Mouse (Mus musculus) MEL (cell line): Measurements from ENCODE around the gene Hba-a1. TPM values are rescaled to one million over a fixed set of nuclear protein-coding genes. Genes with fewer than 3 reads are reported as not detected.
"Not testable (repeated sequence)": the region's sequence is repeated elsewhere in the genome, so short reads cannot be mapped to it uniquely, and the experiment has no call there.

Experiments used
- DNase-seq: peaks from one replicate; pipeline ENCODE4 v3.0.0; 2011; ENCODE audit warnings: low read depth, low spot score
- H3K27ac ChIP-seq: 2 replicates; pipeline ENCODE4 v1.5.1; 2012; ENCODE audit warnings: low read depth, mild to moderate bottlenecking, control low read depth, low read length, moderate library complexity; ENCODE audit not compliant: control insufficient read depth
- H3K27me3 ChIP-seq, 2 experiments: fragments of 150-350 bp in 1 of 2; sonication (generic) in 1 of 2; 2 replicates each; pipeline ENCODE4 v1.6.1; 2012; ENCODE audit warnings: low read length in 2 of 2, mild to moderate bottlenecking in 2 of 2, improper control_type of control experiment in 1 of 2, moderate library complexity in 1 of 2; ENCODE audit not compliant: insufficient read depth in 2 of 2, control insufficient read depth in 1 of 2
- H3K36me3 ChIP-seq, 2 experiments: 2 replicates each; pipeline ENCODE4 v1.6.1; 2012 to 2014; ENCODE audit warnings: low read length in 2 of 2, improper control_type of control experiment in 1 of 2, inconsistent platforms in 1 of 2, mild to moderate bottlenecking in 1 of 2; ENCODE audit not compliant: insufficient read depth in 2 of 2, control insufficient read depth in 1 of 2
- H3K4me1 ChIP-seq, 2 experiments: fragments of 150-350 bp in 1 of 2; sonication (generic) in 1 of 2; 2 replicates each; pipeline ENCODE4 v1.6.1; 2012; ENCODE audit warnings: low read length in 2 of 2, improper control_type of control experiment in 1 of 2, mild to moderate bottlenecking in 1 of 2; ENCODE audit not compliant: insufficient read depth in 2 of 2, control insufficient read depth in 1 of 2
- H3K4me3 ChIP-seq, 2 experiments: fragments of 150-350 bp in 1 of 2; sonication (generic) in 1 of 2; 2 replicates each; pipeline ENCODE4 v1.5.1; 2012; ENCODE audit warnings: low read depth in 2 of 2, low read length in 2 of 2, mild to moderate bottlenecking in 2 of 2, moderate library complexity in 2 of 2, control low read depth in 1 of 2, improper control_type of control experiment in 1 of 2; ENCODE audit not compliant: control insufficient read depth in 1 of 2, insufficient read depth in 1 of 2
- H3K79me2 ChIP-seq: 2 replicates; pipeline ENCODE4 v1.6.1; 2012; ENCODE audit warnings: mild to moderate bottlenecking, low read length, moderate library complexity; ENCODE audit not compliant: control insufficient read depth, poor library complexity, insufficient read depth
- H3K9ac ChIP-seq: 2 replicates; pipeline ENCODE4 v1.6.1; 2012; ENCODE audit warnings: low read depth, mild to moderate bottlenecking, control low read depth, low read length, moderate library complexity; ENCODE audit not compliant: control insufficient read depth, poor library complexity, severe bottlenecking
- H3K9me3 ChIP-seq: fragments of 150-350 bp; sonication (generic); replicated peaks from 2 replicates; pipeline ENCODE4 v1.6.1; 2012; ENCODE audit warnings: mild to moderate bottlenecking, low read length, improper control_type of control experiment, moderate library complexity; ENCODE audit not compliant: insufficient read depth
- CTCF ChIP-seq, 3 experiments: IDR thresholded peaks in 2 of 3; conservative IDR thresholded peaks in 1 of 3; 2 replicates each; pipeline ENCODE4 v1.5.1; 2011 to 2012; ENCODE audit warnings: low read length in 3 of 3, low read depth in 2 of 3, mild to moderate bottlenecking in 2 of 3, improper control_type of control experiment in 1 of 3, inconsistent platforms in 1 of 3, mixed read lengths in 1 of 3, moderate library complexity in 1 of 3; ENCODE audit not compliant: control insufficient read depth in 1 of 3, insufficient read depth in 1 of 3, poor library complexity in 1 of 3, severe bottlenecking in 1 of 3
- ELF1 ChIP-seq: IDR thresholded peaks from 2 replicates; pipeline ENCODE4 v1.6.1; 2014; ENCODE audit warnings: low read depth, mild to moderate bottlenecking, inconsistent platforms, low read length, improper control_type of control experiment, moderate library complexity
- KAT2A ChIP-seq: conservative IDR thresholded peaks from 2 replicates; pipeline ENCODE4 v1.6.1; 2012; ENCODE audit warnings: low read depth, low read length, improper control_type of control experiment, inconsistent platforms
- MAZ ChIP-seq: IDR thresholded peaks from 2 replicates; pipeline ENCODE4 v1.6.1; 2012; ENCODE audit warnings: low read depth, mild to moderate bottlenecking, inconsistent platforms, low read length, improper control_type of control experiment
- NRF1 ChIP-seq: IDR thresholded peaks from 2 replicates; pipeline ENCODE4 v1.6.1; 2014; ENCODE audit warnings: low read depth, mild to moderate bottlenecking, inconsistent platforms, low read length, improper control_type of control experiment, moderate library complexity; ENCODE audit not compliant: poor library complexity, insufficient read depth, severe bottlenecking
- POLR2AphosphoS5 ChIP-seq: IDR thresholded peaks from 2 replicates; pipeline ENCODE4 v1.6.1; 2012; ENCODE audit warnings: low read depth, borderline replicate concordance, mild to moderate bottlenecking, inconsistent platforms, low read length, moderate library complexity, mixed read lengths
- RAD21 ChIP-seq: IDR thresholded peaks from 2 replicates; pipeline ENCODE4 v1.6.1; 2011; ENCODE audit warnings: mild to moderate bottlenecking, low read depth, low read length, improper control_type of control experiment
- SIN3A ChIP-seq: IDR thresholded peaks from 2 replicates; pipeline ENCODE4 v1.6.1; 2012; ENCODE audit warnings: low read length, improper control_type of control experiment, inconsistent platforms
- SMC3 ChIP-seq: IDR thresholded peaks from 2 replicates; pipeline ENCODE4 v1.6.1; 2011; ENCODE audit warnings: low read depth, low read length, improper control_type of control experiment
- ZC3H11A ChIP-seq: IDR thresholded peaks from 2 replicates; pipeline ENCODE4 v1.6.1; 2012; ENCODE audit warnings: low read depth, mild to moderate bottlenecking, inconsistent platforms, low read length, improper control_type of control experiment
- ZKSCAN1 ChIP-seq: IDR thresholded peaks from 2 replicates; pipeline ENCODE4 v1.6.1; 2012; ENCODE audit warnings: low read depth, mild to moderate bottlenecking, inconsistent platforms, low read length, improper control_type of control experiment, moderate library complexity
- ZNF384 ChIP-seq: IDR thresholded peaks from 2 replicates; pipeline ENCODE4 v1.6.1; 2012; ENCODE audit warnings: low read depth, mild to moderate bottlenecking, inconsistent platforms, low read length, improper control_type of control experiment
- polyA plus RNA-seq, 2 experiments: library from polyadenylated mRNA; stranded (reverse) in 1 of 2; unstranded in 1 of 2; fragments of >175 nt in 1 of 2; fragments of >200 nt in 1 of 2; gene quantifications; 2 replicates each; pipeline versions ENCODE4 v1.2.1 to v1.2.4; 2012; ENCODE audit warnings: low replicate concordance in 2 of 2, low read depth in 1 of 2; ENCODE audit not compliant: insufficient read length in 2 of 2, insufficient read depth in 1 of 2, missing spikeins in 1 of 2
- total RNA-seq: library from RNA; depleted of rRNA; stranded (reverse); fragments of 300-350 nt; gene quantifications from 2 replicates; pipeline ENCODE4 v1.2.3, GENCODE M21; 2012

Gene Hba-a1
- total and polyA plus RNA-seq, 3 experiments = 272 to 334 (median 313) TPM

- no peak overlapping the region for H3K4me3 ChIP-seq
- no peaks in the 10 kb centered on the region for H3K27me3 ChIP-seq
- H3K27ac ChIP-seq = no peak overlapping the region
- H3K9me3 ChIP-seq = no peaks in the 10 kb centered on the region
- H3K36me3 ChIP-seq = peaks cover 0 to 5% of the 10 kb centered on the region in 2 experiments; a peak in 2 of 4 replicates
- H3K79me2 ChIP-seq = no peaks in the 10 kb centered on the region
- DNase-seq = no peak
- H3K9ac ChIP-seq = no peak overlapping the region
- H3K4me1 ChIP-seq = peaks cover 5 to 16% of the 10 kb centered on the region in 2 experiments; a peak in 3 of 4 replicates
- TF ChIP-seq NRF1 (no peak), SIN3A (no peak), CTCF (IDR thresholded peaks at IDR 0.05 in 2 of 3, conservative IDR thresholded peaks at IDR 0.05 in 1 of 3; ENCODE audit: control insufficient read depth in 1 of 3, insufficient read depth in 1 of 3, low read depth in 2 of 3, low read length in 3 of 3, poor library complexity in 1 of 3, severe bottlenecking in 1 of 3) (no peak), ELF1 (no peak), ZKSCAN1 (no peak), KAT2A (no peak), MAZ (no peak), ZNF384 (no peak)
Observed at GRCm38 (mm10) chr11:32285031-32285775, 1.9 kb downstream of the Hba-a1 start.

- TF ChIP-seq CTCF (IDR thresholded peaks at IDR 0.05 in 2 of 3, conservative IDR thresholded peaks at IDR 0.05 in 1 of 3; ENCODE audit: control insufficient read depth in 1 of 3, insufficient read depth in 1 of 3, low read depth in 2 of 3, low read length in 3 of 3, poor library complexity in 1 of 3, severe bottlenecking in 1 of 3) = peak in 2 of 3 experiments; percentile 9 to 21; a peak in 1 of 6 replicates
- H3K9ac ChIP-seq, DNase-seq, H3K36me3 ChIP-seq, H3K27me3 ChIP-seq, H3K27ac ChIP-seq, H3K4me3 ChIP-seq, H3K9me3 ChIP-seq, H3K79me2 ChIP-seq: not testable (repeated sequence)
- peaks cover 5 to 13% of the 10 kb centered on the region in 2 experiments; a peak in 3 of 4 replicates for H3K4me1 ChIP-seq
Observed at GRCm38 (mm10) chr11:32285887-32286286, 2.6 kb downstream of the Hba-a1 start.

GRCm38 (mm10) chr11:32286695-32287492 is 3.6 kb downstream of the Hba-a1 start, which contains the start of gene Hbq1b:
TSS of gene Hbq1b (plus strand) at chr11:32286965.
- not testable (repeated sequence) for H3K36me3 ChIP-seq

More at GRCm38 (mm10) chr11:32286695-32287492, 3.6 kb downstream of the Hba-a1 start, which contains the start of gene Hbq1b:
- TF ChIP-seq SIN3A (0 out of 2 replicates have a peak, but pooled peaks have one; percentile 27), CTCF (IDR thresholded peaks at IDR 0.05 in 2 of 3, conservative IDR thresholded peaks at IDR 0.05 in 1 of 3; ENCODE audit: control insufficient read depth in 1 of 3, insufficient read depth in 1 of 3, low read depth in 2 of 3, low read length in 3 of 3, poor library complexity in 1 of 3, severe bottlenecking in 1 of 3) (peak; percentile 66 to 73 (median 66)), ZNF384 (peak; percentile 47; the same call in 1 of the 2 replicates), RAD21 (peak; percentile 51), POLR2AphosphoS5 (peak; percentile 19; the same call in 1 of the 2 replicates), ZC3H11A (peak; percentile 53), SMC3 (peak; percentile 70)
- not testable (repeated sequence) for H3K79me2 ChIP-seq, H3K27me3 ChIP-seq, H3K4me1 ChIP-seq, H3K27ac ChIP-seq, H3K9me3 ChIP-seq
- Histone ChIP-seq H3K4me3 (peak within 1 kb of the TSS; percentile 55 to 65), H3K9ac (peak within 1 kb of the TSS; percentile 51)
- DNase-seq = peak; percentile 85
